Mouse (Mus musculus): ENCODE data around the gene Olfr303.
"Not testable (repeated sequence)": the region's sequence is repeated elsewhere in the genome, so short reads cannot be mapped to it uniquely, and the experiment has no call there.

Olfr303 gene

DNA sequence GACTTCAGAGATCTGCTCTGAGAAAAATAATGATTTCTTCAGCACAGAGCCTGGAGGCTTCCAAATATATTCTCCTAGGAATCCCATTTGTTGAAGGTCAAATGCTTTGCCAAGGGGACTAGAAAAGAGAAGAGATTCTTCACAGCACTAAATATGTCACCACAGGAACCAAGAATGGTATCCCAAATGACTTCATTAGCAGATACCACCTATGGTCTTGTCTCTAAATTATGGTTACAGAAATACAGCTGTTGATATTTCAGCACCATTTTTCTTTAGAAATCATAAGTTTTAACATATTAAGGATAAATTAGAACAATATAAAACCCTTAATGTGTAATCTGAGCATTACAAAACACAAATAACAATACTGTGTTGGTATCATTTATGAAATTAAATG, at the start of gene Olfr303:
Gene Olfr303, minus strand, starts transcription at position 101 of the 400 bp plus-strand sequence.
- POLR2A ChIA-PET: no interaction called here
- CTCF ChIA-PET: no interaction called here

DNA sequence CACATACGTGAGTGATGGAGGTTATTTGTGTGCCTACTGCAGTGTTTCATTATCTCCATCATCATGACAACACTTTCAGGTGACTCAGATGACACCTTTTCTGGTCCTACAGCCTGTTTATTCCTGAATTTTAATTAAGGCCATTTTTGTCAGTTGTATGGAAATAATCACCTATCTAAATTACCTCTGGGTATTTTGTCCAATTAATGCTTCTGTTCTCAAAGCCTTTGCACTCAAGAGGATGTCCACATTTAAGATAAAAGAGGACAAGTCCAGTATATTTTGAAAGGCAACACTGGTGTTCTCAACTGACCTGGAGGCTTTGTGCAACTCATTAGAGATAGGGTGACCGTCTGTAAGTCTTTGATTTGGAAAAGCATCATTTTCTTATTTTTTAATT, 6.0 kb upstream of the Olfr303 start, which contains the start of gene Olfr301:
Gene Olfr301, plus strand, starts transcription at position 301 of the 400 bp plus-strand sequence.
- ChIA-PET CTCF (interaction anchor here in 1 of 4 experiments (0.6 kb wide), 1 partner anchor 207 kb away, joined by 3 read pairs; no protein-coding TSS in a partner anchor), POLR2A (no interaction called here)

DNA sequence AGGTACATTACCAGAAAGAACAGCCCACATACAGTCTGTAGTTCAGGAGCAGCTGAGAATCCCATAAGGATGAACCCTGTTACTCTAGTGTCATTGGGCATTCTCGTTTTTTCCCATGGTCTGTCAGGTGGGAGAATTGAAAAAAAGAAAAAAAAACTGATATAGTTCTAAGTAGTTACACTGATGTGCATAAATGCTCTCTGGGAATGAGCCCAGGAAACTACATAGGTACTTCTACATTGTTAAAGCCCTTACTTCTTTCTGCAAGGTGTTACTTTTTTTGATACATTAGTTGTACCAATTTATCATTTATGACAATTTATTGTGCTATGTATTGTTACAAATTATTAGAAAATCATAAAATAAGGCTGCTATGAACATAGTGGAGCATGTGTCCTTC, 11.0 kb downstream of the Olfr303 start, which contains the start of gene Olfr304:
Gene Olfr304, minus strand, starts transcription at position 101 of the 400 bp plus-strand sequence.
- POLR2A ChIA-PET: no interaction called here
- CTCF ChIA-PET: no interaction called here

DNA sequence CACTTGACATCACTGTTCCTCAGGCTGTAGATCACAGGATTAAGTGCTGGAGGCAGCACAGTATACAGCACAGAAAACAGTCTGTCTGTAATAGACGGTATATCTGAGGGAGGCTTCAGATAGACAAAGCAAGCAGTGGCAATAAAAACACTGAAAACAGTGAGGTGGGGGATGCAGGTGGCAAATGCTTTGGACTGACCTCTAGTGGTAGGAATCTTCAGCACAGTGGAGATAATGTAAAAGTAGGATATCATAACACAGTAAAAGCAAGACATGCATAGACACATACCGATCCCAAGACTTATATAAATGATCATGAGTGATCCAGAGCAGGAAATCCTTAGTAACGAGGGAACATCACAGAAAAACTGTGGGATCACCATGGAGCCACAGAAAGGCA, 11.8 kb downstream of the Olfr303 start:
- CTCF ChIA-PET: no interaction called here
- POLR2A ChIA-PET: no interaction called here

DNA sequence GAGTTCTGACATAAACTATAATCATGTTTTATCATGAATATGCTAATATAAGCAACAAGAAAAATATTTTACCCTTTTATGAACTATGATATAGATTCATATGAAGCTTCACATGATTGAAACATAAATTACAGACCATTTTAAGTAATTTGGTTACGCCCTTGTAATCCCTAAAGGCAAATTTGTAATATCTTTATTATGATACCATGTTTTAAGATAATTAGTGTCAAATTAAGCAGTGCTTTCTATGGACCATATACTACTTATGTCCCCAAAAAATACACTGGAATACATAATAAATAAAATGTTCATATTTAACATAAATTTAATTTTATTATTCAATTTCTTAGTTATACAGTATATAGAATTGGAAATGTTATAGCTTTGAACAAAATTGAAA, 30.8 kb downstream of the Olfr303 start, which contains the start of gene Olfr305:
Gene Olfr305, minus strand, starts transcription at position 101 of the 400 bp plus-strand sequence.
- CTCF ChIA-PET: no interaction called here
- POLR2A ChIA-PET: no interaction called here

DNA sequence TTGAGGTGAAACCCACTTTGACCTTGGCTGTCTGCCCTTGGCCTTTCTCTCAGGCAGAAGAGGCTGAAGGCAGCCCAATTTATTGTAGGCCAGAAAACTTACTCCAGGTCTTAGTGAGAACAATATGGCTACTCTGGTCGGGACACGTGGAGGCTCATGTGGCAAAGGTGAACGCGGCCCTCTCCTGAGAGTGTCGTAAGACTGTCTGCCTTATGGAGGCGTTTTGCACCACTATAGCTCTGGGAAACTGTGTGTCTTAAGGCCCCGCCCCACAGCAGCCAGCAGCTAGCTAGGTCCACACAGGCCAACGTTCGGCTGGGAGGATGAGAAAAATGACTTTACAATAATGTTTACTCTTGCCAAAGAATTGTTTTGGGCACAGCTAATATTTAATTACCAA, 51.3 kb downstream of the Olfr303 start:
- CTCF ChIA-PET, POLR2A ChIA-PET: not testable (repeated sequence)

DNA sequence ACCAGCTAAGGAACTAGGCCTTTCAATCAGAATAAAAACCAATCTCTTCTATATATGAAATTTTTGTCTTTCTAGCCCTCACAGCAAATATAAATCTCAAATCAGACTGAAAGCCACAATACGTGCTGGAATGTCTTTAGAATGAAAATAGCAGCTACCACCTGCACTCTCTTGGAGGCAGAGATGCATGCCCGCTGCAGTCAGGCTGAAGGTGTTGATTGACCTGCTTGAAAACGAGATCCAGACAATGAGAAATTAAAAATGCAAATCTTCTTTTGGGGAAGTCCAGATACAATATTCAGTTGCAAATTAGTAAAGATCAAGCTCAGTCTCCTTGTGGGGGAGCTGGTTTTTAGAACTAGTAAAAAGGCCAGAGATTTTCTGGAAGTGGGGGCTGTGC, 53.3 kb downstream of the Olfr303 start:
- CTCF ChIA-PET: interaction anchor here in 1 of 4 experiments (0.8 kb wide), 1 partner anchor 472 kb away, joined by 3 read pairs; no protein-coding TSS in a partner anchor
- POLR2A ChIA-PET: no interaction called here

DNA sequence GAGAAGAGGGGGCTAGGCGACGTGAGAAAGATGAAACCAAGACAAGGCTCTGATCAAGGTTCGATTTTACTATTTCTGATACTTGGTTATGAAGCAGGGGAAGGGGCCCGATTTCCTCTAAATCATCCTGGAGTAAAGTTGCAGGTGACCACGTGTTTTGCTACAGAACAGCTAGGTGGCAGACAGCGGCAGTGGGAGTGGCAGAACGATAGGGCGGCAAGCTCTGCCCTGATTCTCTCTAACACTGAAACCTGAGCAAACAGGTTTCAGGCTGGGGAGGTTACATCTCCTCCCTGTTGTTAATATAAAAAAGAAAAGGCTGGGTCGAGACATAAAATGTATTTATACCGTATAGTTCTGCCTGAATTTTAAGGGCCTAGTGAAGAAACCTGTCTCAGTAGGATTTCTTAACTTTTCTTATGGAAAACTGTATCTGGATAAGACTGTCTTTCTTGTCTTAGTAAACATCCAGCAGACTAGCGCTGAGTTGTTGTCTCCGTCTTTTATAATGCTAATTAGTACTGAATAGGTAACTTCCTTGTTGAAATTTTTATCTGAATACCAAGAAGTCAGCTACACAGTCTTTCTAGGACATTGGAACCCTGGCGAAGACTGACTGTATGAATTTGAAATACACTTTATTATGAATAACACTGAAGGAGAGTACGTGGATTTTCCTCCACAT, 54.6 kb downstream of the Olfr303 start:
- ChIA-PET POLR2A (no interaction called here), CTCF (no interaction called here)
